Mouse (Mus musculus): ENCODE results near the gene Wdr92. TPM values are rescaled to one million over a fixed set of nuclear protein-coding genes. Genes with fewer than 3 reads are reported as not detected.
A peak's percentile ranks its signal among the peaks of the same experiment; 100 is the strongest.

Gene Wdr92
- 21.0 TPM in 2 replicates for polyA plus RNA-seq (2014; fragmentation: Nextera tagmentation; extraction: Ambion mirVana)

GRCm38 (mm10) chr11:17181807-17182206 lies at the start of gene Wdr92:
TSS of gene Wdr92 (plus strand) at chr11:17182107.
- no peak for DNase-seq (ENCODE audit: low spot score)

GRCm38 (mm10) chr11:17135638-17136037 lies 46.3 kb upstream of the Wdr92 start:
- Histone ChIP-seq H3K4me2 (replicated peaks) (no peak overlapping the region), H3K27me3 (ENCODE audit: control insufficient read depth, insufficient read depth, low read length) (no peaks in the 10 kb centered on the region), H3K9me3 (ENCODE audit: control insufficient read depth, low read length) (no peaks in the 10 kb centered on the region), H3K4me3 (replicated peaks; ENCODE audit: low read length) (no peak overlapping the region), H3K4me1 (replicated peaks; ENCODE audit: control insufficient read depth, insufficient read depth, low read length) (no peaks in the 10 kb centered on the region), H3K9ac (no peak overlapping the region), H3K27ac (no peak overlapping the region), H3K36me3 (replicated peaks; ENCODE audit: control insufficient read depth, insufficient read depth) (no peaks in the 10 kb centered on the region)
- 10% methylated on average over 6 of the region's 6 CpGs for WGBS
- ATAC-seq (ENCODE audit: low FRiP score) (no peak), DNase-seq (ENCODE audit: low spot score) (no peak)

More at GRCm38 (mm10) chr11:17181807-17182206, at the start of gene Wdr92:
- Histone ChIP-seq H3K27ac (no peak within 1 kb of the TSS), H3K4me2 (replicated peaks) (no peak within 1 kb of the TSS), H3K4me1 (replicated peaks; ENCODE audit: control insufficient read depth, insufficient read depth, low read length) (0 out of 2 replicates have a peak, but pooled peaks cover 3% of the 10 kb centered on the region), H3K27me3 (ENCODE audit: control insufficient read depth, insufficient read depth, low read length) (no peaks in the 10 kb centered on the region), H3K9ac (no peak within 1 kb of the TSS), H3K9me3 (ENCODE audit: control insufficient read depth, low read length) (no peaks in the 10 kb centered on the region), H3K4me3 (replicated peaks; ENCODE audit: low read length) (no peak within 1 kb of the TSS), H3K36me3 (replicated peaks; ENCODE audit: control insufficient read depth, insufficient read depth) (no peaks in the 10 kb centered on the region)
- 75% methylated on average over 3 of the region's 3 CpGs for WGBS
- no peak for ATAC-seq (ENCODE audit: low FRiP score)

GRCm38 (mm10) chr11:17138306-17139033 lies 43.4 kb upstream of the Wdr92 start:
- no peak overlapping the region for H3K4me3 ChIP-seq (replicated peaks; ENCODE audit: low read length)
- H3K27ac ChIP-seq = no peak overlapping the region
- DNase-seq (ENCODE audit: low spot score) (no peak), ATAC-seq (ENCODE audit: low FRiP score) (no peak)
- H3K9me3 ChIP-seq (ENCODE audit: control insufficient read depth, low read length) = no peaks in the 10 kb centered on the region
- WGBS = 72% methylated on average over 6 of the region's 6 CpGs
- H3K9ac ChIP-seq = no peak overlapping the region
- no peaks in the 10 kb centered on the region for H3K27me3 ChIP-seq (ENCODE audit: control insufficient read depth, insufficient read depth, low read length)
- no peaks in the 10 kb centered on the region for H3K4me1 ChIP-seq (replicated peaks; ENCODE audit: control insufficient read depth, insufficient read depth, low read length)
- H3K36me3 ChIP-seq (replicated peaks; ENCODE audit: control insufficient read depth, insufficient read depth) = no peaks in the 10 kb centered on the region
- H3K4me2 ChIP-seq (replicated peaks) = no peak overlapping the region

- under 1% methylated on average over 84 of the region's 89 CpGs for WGBS
- Histone ChIP-seq H3K4me1 (replicated peaks; ENCODE audit: control insufficient read depth, insufficient read depth, low read length) (peaks cover 34% of the 10 kb centered on the region), H3K27me3 (ENCODE audit: control insufficient read depth, insufficient read depth, low read length) (no peaks in the 10 kb centered on the region), H3K27ac (peak within 1 kb of the TSS; percentile 96), H3K36me3 (replicated peaks; ENCODE audit: control insufficient read depth, insufficient read depth) (no peaks in the 10 kb centered on the region), H3K9me3 (ENCODE audit: control insufficient read depth, low read length) (no peaks in the 10 kb centered on the region), H3K9ac (peak within 1 kb of the TSS; percentile 99), H3K4me3 (replicated peaks; ENCODE audit: low read length) (peak within 1 kb of the TSS; percentile 99), H3K4me2 (replicated peaks) (peak within 1 kb of the TSS; percentile 82)
- DNase-seq (ENCODE audit: low spot score) (peak; percentile 98), ATAC-seq (ENCODE audit: low FRiP score) (peak; percentile 98)
These were observed 22.8 kb upstream of the Wdr92 start, which contains the start of gene Ppp3r1 for GRCm38 (mm10) chr11:17158858-17159737. TSS of gene Ppp3r1 (plus strand) at chr11:17159263.

GRCm38 (mm10) chr11:17159738-17160241 lies 22.1 kb upstream of the Wdr92 start:
- Histone ChIP-seq H3K4me3 (replicated peaks; ENCODE audit: low read length) (peak overlapping the region; percentile 99), H3K4me2 (replicated peaks) (peak overlapping the region; percentile 71), H3K27me3 (ENCODE audit: control insufficient read depth, insufficient read depth, low read length) (no peaks in the 10 kb centered on the region), H3K27ac (peak overlapping the region; percentile 96), H3K36me3 (replicated peaks; ENCODE audit: control insufficient read depth, insufficient read depth) (no peaks in the 10 kb centered on the region), H3K9ac (peak overlapping the region; percentile 99), H3K4me1 (replicated peaks; ENCODE audit: control insufficient read depth, insufficient read depth, low read length) (peaks cover 37% of the 10 kb centered on the region), H3K9me3 (ENCODE audit: control insufficient read depth, low read length) (no peaks in the 10 kb centered on the region)
- WGBS = under 1% methylated on average over 44 of the region's 46 CpGs
- ATAC-seq (ENCODE audit: low FRiP score) (peak; percentile 23), DNase-seq (ENCODE audit: low spot score) (peak; percentile 50)

- ATAC-seq (ENCODE audit: low FRiP score) = no peak
- peak overlapping the region; percentile 99 for H3K9ac ChIP-seq
- peak; percentile 78 for DNase-seq (ENCODE audit: low spot score)
- 3% methylated on average over 12 of the region's 12 CpGs for WGBS
- no peaks in the 10 kb centered on the region for H3K9me3 ChIP-seq (ENCODE audit: control insufficient read depth, low read length)
- H3K4me2 ChIP-seq (replicated peaks) = peak overlapping the region; percentile 71
- H3K27ac ChIP-seq = peak overlapping the region; percentile 96
- no peaks in the 10 kb centered on the region for H3K27me3 ChIP-seq (ENCODE audit: control insufficient read depth, insufficient read depth, low read length)
- peak overlapping the region; percentile 99 for H3K4me3 ChIP-seq (replicated peaks; ENCODE audit: low read length)
- no peaks in the 10 kb centered on the region for H3K36me3 ChIP-seq (replicated peaks; ENCODE audit: control insufficient read depth, insufficient read depth)
- peaks cover 37% of the 10 kb centered on the region for H3K4me1 ChIP-seq (replicated peaks; ENCODE audit: control insufficient read depth, insufficient read depth, low read length)
These were observed 21.7 kb upstream of the Wdr92 start for GRCm38 (mm10) chr11:17160242-17160641.

GRCm38 (mm10) chr11:17163956-17164355 lies 18.0 kb upstream of the Wdr92 start:
- H3K9ac ChIP-seq = no peak overlapping the region
- no peaks in the 10 kb centered on the region for H3K27me3 ChIP-seq (ENCODE audit: control insufficient read depth, insufficient read depth, low read length)
- no peak overlapping the region for H3K4me2 ChIP-seq (replicated peaks)
- H3K27ac ChIP-seq = no peak overlapping the region
- no peak for DNase-seq (ENCODE audit: low spot score)
- WGBS = 63% methylated on average over 1 of the region's 1 CpGs
- ATAC-seq (ENCODE audit: low FRiP score) = no peak
- H3K4me1 ChIP-seq (replicated peaks; ENCODE audit: control insufficient read depth, insufficient read depth, low read length) = peaks cover 30% of the 10 kb centered on the region
- no peaks in the 10 kb centered on the region for H3K9me3 ChIP-seq (ENCODE audit: control insufficient read depth, low read length)
- H3K4me3 ChIP-seq (replicated peaks; ENCODE audit: low read length) = no peak overlapping the region
- H3K36me3 ChIP-seq (replicated peaks; ENCODE audit: control insufficient read depth, insufficient read depth) = no peaks in the 10 kb centered on the region

GRCm38 (mm10) chr11:17166627-17167026 lies 15.3 kb upstream of the Wdr92 start:
- H3K36me3 ChIP-seq (replicated peaks; ENCODE audit: control insufficient read depth, insufficient read depth) = no peaks in the 10 kb centered on the region
- H3K4me3 ChIP-seq (replicated peaks; ENCODE audit: low read length) = no peak overlapping the region
- H3K9ac ChIP-seq = no peak overlapping the region
- no peaks in the 10 kb centered on the region for H3K27me3 ChIP-seq (ENCODE audit: control insufficient read depth, insufficient read depth, low read length)
- DNase-seq (ENCODE audit: low spot score) = no peak
- H3K9me3 ChIP-seq (ENCODE audit: control insufficient read depth, low read length) = no peaks in the 10 kb centered on the region
- peaks cover 25% of the 10 kb centered on the region; the same call in 1 of the 2 replicates for H3K4me1 ChIP-seq (replicated peaks; ENCODE audit: control insufficient read depth, insufficient read depth, low read length)
- WGBS = 89% methylated on average over 7 of the region's 7 CpGs
- ATAC-seq (ENCODE audit: low FRiP score) = no peak
- no peak overlapping the region for H3K27ac ChIP-seq
- no peak overlapping the region for H3K4me2 ChIP-seq (replicated peaks)

GRCm38 (mm10) chr11:17169262-17169661 lies 12.6 kb upstream of the Wdr92 start:
- Histone ChIP-seq H3K9me3 (ENCODE audit: control insufficient read depth, low read length) (no peaks in the 10 kb centered on the region), H3K27me3 (ENCODE audit: control insufficient read depth, insufficient read depth, low read length) (no peaks in the 10 kb centered on the region), H3K9ac (no peak overlapping the region), H3K4me3 (replicated peaks; ENCODE audit: low read length) (no peak overlapping the region), H3K4me2 (replicated peaks) (no peak overlapping the region), H3K4me1 (replicated peaks; ENCODE audit: control insufficient read depth, insufficient read depth, low read length) (peaks cover 8% of the 10 kb centered on the region; the same call in 1 of the 2 replicates), H3K36me3 (replicated peaks; ENCODE audit: control insufficient read depth, insufficient read depth) (no peaks in the 10 kb centered on the region), H3K27ac (no peak overlapping the region)
- DNase-seq (ENCODE audit: low spot score) = no peak
- WGBS = 88% methylated on average over 2 of the region's 2 CpGs
- no peak for ATAC-seq (ENCODE audit: low FRiP score)

Measured in hindbrain, embryonic 14.5 days (tissue).